Mouse (Mus musculus) fat pad, adult 2 months (tissue): ENCODE data around the gene Vmn1r63.
"Not testable (repeated sequence)": the region's sequence is repeated elsewhere in the genome, so short reads cannot be mapped to it uniquely, and the experiment has no call there.

Experiments used
- DNase-seq: peaks from one replicate; pipeline ENCODE4 v3.0.0-alpha.2; 2011; ENCODE audit warnings: low read depth, low spot score; ENCODE audit errors: extremely low read depth

Vmn1r63 gene

DNA sequence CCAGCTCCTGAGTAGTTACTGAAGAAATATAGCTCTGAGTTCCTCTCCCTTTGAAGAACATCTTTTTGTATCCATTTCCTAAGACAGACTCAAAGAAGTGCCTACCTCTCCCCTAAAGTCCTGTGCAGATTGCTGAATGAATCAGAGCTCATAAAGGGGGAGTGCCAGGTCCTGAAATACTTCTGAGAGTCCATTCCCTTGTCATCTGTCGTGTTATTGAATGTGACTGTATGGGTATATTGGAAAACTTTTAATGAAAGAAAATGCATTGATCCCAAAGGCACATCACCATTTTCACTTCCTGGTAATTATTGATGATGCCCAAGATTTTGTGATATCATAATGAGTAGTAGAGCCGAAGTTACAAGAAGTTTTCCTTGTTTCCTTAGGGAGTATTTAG lies at the start of gene Vmn1r63:
Vmn1r63 (minus strand) TSS at position 101 of the 400 bp plus-strand sequence.
- not testable (repeated sequence) for DNase-seq
